ENCODE assay signal across 20 mouse cellular contexts in the genomic region with DNA sequence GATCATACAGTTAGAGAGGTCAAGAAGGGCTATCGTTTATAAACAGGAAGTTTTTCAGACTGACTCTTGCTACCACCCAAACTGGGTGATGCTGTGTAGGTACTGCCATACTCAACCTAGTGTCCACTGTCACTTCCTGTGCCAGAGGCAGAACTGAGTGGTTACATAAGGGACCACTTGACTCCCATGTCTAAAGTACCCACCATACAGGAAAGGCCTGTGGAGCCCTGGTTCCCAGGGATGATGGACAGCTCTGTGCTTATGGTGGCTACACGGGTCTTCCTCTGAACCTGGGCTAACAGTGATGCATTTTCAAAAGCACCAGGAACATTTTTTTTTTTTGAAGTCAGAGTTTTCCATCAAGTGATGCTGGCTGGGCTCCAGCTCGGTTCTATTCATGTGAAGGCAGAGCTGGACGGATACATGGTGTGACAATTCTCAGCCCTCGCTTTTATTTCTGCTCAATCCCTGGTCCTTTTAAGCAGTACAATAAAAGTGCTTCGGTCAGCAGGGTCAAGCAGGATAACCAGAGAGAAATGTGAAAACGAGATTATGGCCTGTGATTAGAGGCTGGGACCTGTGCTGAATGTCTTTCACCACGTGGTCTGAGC.
DNase-seq lines count a peak whose midpoint lies in the region; ATAC-seq and TF ChIP-seq lines count a peak whose summit lies in the region.
"Had no signal": no experiment of that assay in that cellular context is flagged by ENCODE, and none has a peak within 500 bp of the region (broad histone marks: within the 10 kb centered on the region; RNA-seq: fewer than 3 reads in every experiment).

No protein-coding gene starts in this region.

- H3K9ac ChIP-seq in forebrain, postnatal 0 days: no peak overlapping the region
- H3K9ac ChIP-seq in forebrain, embryonic 11.5 days (ENCODE audit: low read length): no peak overlapping the region
- H3K9ac ChIP-seq in midbrain, embryonic 11.5 days (ENCODE audit: low read length): no peak overlapping the region
- no peak overlapping the region for H3K9ac ChIP-seq in midbrain, embryonic 16.5 days (ENCODE audit: low read depth, low read length)
- H3K9ac ChIP-seq: forebrain, embryonic 12.5 days; hindbrain, embryonic 12.5 days; intestine, embryonic 15.5 days had no signal

- H3K9me3 ChIP-seq in forebrain, postnatal 0 days (ENCODE audit: low read length): no peaks in the 10 kb centered on the region
- no peaks in the 10 kb centered on the region for H3K9me3 ChIP-seq in forebrain, embryonic 11.5 days (ENCODE audit: control insufficient read depth, low read length)
- H3K9me3 ChIP-seq in midbrain, embryonic 11.5 days (ENCODE audit: control insufficient read depth, low read length): no peaks in the 10 kb centered on the region
- H3K9me3 ChIP-seq in midbrain, embryonic 10.5 days (replicated peaks): no peaks in the 10 kb centered on the region
- no peaks in the 10 kb centered on the region for H3K9me3 ChIP-seq in midbrain, embryonic 16.5 days (replicated peaks; ENCODE audit: control insufficient read depth, low read length, poor library complexity, severe bottlenecking)
- H3K9me3 ChIP-seq: forebrain, embryonic 12.5 days; hindbrain, embryonic 12.5 days; intestine, embryonic 15.5 days had no signal

- no peak for TF ChIP-seq CTCF in forebrain, postnatal 0 days (IDR thresholded peaks at IDR 0.05; ENCODE audit: low read depth)
- no peak for TF ChIP-seq CTCF in brain, embryonic 14.5 days (IDR thresholded peaks at IDR 0.05; ENCODE audit: borderline replicate concordance, extremely low read depth, insufficient read depth, insufficient read length)

- no peaks in the 10 kb centered on the region for H3K4me1 ChIP-seq in forebrain, postnatal 0 days (ENCODE audit: insufficient read depth)
- no peaks in the 10 kb centered on the region for H3K4me1 ChIP-seq in forebrain, embryonic 11.5 days (replicated peaks; ENCODE audit: control insufficient read depth, insufficient read depth, low read length)
- H3K4me1 ChIP-seq in midbrain, embryonic 11.5 days (ENCODE audit: control insufficient read depth, insufficient read depth, low read length): no peaks in the 10 kb centered on the region
- 0 out of 2 replicates have a peak, but pooled peaks cover 6% of the 10 kb centered on the region for H3K4me1 ChIP-seq in midbrain, embryonic 10.5 days
- H3K4me1 ChIP-seq in midbrain, embryonic 16.5 days (ENCODE audit: control insufficient read depth, insufficient read depth, low read length): no peaks in the 10 kb centered on the region
- H3K4me1 ChIP-seq: forebrain, embryonic 12.5 days; hindbrain, embryonic 12.5 days; intestine, embryonic 15.5 days had no signal

- TF ChIP-seq POLR2A in brain, embryonic 14.5 days (IDR thresholded peaks at IDR 0.05; ENCODE audit: borderline replicate concordance, extremely low read depth, insufficient read depth, insufficient read length, poor library complexity, severe bottlenecking): no peak

- H3K27ac ChIP-seq in forebrain, postnatal 0 days (ENCODE audit: low read depth, low read length): no peak overlapping the region
- H3K27ac ChIP-seq in forebrain, embryonic 11.5 days (ENCODE audit: low read depth, low read length): no peak overlapping the region
- no peak overlapping the region for H3K27ac ChIP-seq in midbrain, embryonic 11.5 days (ENCODE audit: low read depth, low read length)
- H3K27ac ChIP-seq in midbrain, embryonic 10.5 days (replicated peaks): no peak overlapping the region
- H3K27ac ChIP-seq in midbrain, embryonic 16.5 days (ENCODE audit: low read length): no peak overlapping the region
- H3K27ac ChIP-seq: forebrain, embryonic 12.5 days; gastrocnemius, adult 2 months; hindbrain, embryonic 12.5 days; intestine, embryonic 15.5 days had no signal

- no peaks in the 10 kb centered on the region for H3K36me3 ChIP-seq in forebrain, postnatal 0 days (ENCODE audit: insufficient read depth)
- no peaks in the 10 kb centered on the region for H3K36me3 ChIP-seq in forebrain, embryonic 11.5 days (ENCODE audit: control insufficient read depth, insufficient read depth, low read length)
- H3K36me3 ChIP-seq in midbrain, embryonic 11.5 days (ENCODE audit: control insufficient read depth, insufficient read depth, low read length): no peaks in the 10 kb centered on the region
- no peaks in the 10 kb centered on the region for H3K36me3 ChIP-seq in midbrain, embryonic 10.5 days
- H3K36me3 ChIP-seq in midbrain, embryonic 16.5 days (ENCODE audit: control insufficient read depth, insufficient read depth, low read length): no peaks in the 10 kb centered on the region
- H3K36me3 ChIP-seq: forebrain, embryonic 12.5 days; hindbrain, embryonic 12.5 days; intestine, embryonic 15.5 days had no signal

- no peak overlapping the region for H3K4me3 ChIP-seq in forebrain, postnatal 0 days (ENCODE audit: low read depth, low read length)
- no peak overlapping the region for H3K4me3 ChIP-seq in forebrain, embryonic 11.5 days (ENCODE audit: low read depth, low read length)
- H3K4me3 ChIP-seq in midbrain, embryonic 11.5 days (ENCODE audit: low read depth, low read length): no peak overlapping the region
- no peak overlapping the region for H3K4me3 ChIP-seq in midbrain, embryonic 10.5 days
- no peak overlapping the region for H3K4me3 ChIP-seq in midbrain, embryonic 16.5 days (ENCODE audit: low read depth, low read length)
- H3K4me3 ChIP-seq: forebrain, embryonic 12.5 days; gastrocnemius, adult 2 months; hindbrain, embryonic 12.5 days; intestine, embryonic 15.5 days had no signal

- no peaks in the 10 kb centered on the region for H3K27me3 ChIP-seq in forebrain, postnatal 0 days (ENCODE audit: insufficient read depth, low read length)
- no peaks in the 10 kb centered on the region for H3K27me3 ChIP-seq in forebrain, embryonic 11.5 days (ENCODE audit: control insufficient read depth, insufficient read depth, low read length)
- H3K27me3 ChIP-seq in midbrain, embryonic 11.5 days (ENCODE audit: control insufficient read depth, insufficient read depth, low read length): no peaks in the 10 kb centered on the region
- no peaks in the 10 kb centered on the region for H3K27me3 ChIP-seq in midbrain, embryonic 10.5 days (ENCODE audit: low read depth, poor library complexity, severe bottlenecking)
- H3K27me3 ChIP-seq in midbrain, embryonic 16.5 days (ENCODE audit: control insufficient read depth, insufficient read depth, low read depth, low read length): no peaks in the 10 kb centered on the region
- H3K27me3 ChIP-seq: forebrain, embryonic 12.5 days; hindbrain, embryonic 12.5 days; intestine, embryonic 15.5 days had no signal

- no peak for DNase-seq in forebrain, postnatal 0 days
- no peak for DNase-seq in forebrain, embryonic 11.5 days (ENCODE audit: low spot score)
- DNase-seq in midbrain, embryonic 11.5 days (ENCODE audit: low spot score, missing footprints): peak; percentile 75
- DNase-seq in midbrain, embryonic 10.5 days (ENCODE audit: low spot score): no peak
- DNase-seq in brain, embryonic 14.5 days (ENCODE audit: low read depth): peak; percentile 57
- DNase-seq: adrenal gland, adult 2 months; adrenal gland, postnatal 14 days; cerebellum, adult 11-12 months; cerebellum, adult 8-10 months; cerebellum, postnatal 36 days; gastrocnemius, adult 2 months; gastrocnemius, postnatal 14 days; heart, adult 11 months; kidney, adult 11 months had no signal

- no peak overlapping the region for H3K4me2 ChIP-seq in forebrain, postnatal 0 days (ENCODE audit: low read depth)
- no peak overlapping the region for H3K4me2 ChIP-seq in forebrain, embryonic 11.5 days (ENCODE audit: low read depth, low read length, severe bottlenecking)
- no peak overlapping the region for H3K4me2 ChIP-seq in midbrain, embryonic 11.5 days
- no peak overlapping the region for H3K4me2 ChIP-seq in midbrain, embryonic 16.5 days (ENCODE audit: low read length)
- H3K4me2 ChIP-seq: forebrain, embryonic 12.5 days; heart, embryonic 11.5 days; hindbrain, embryonic 12.5 days; intestine, embryonic 15.5 days had no signal

- WGBS in forebrain, postnatal 0 days: 32% methylated on average over 8 of the region's 8 CpGs
- WGBS in forebrain, embryonic 11.5 days: 48% methylated on average over 8 of the region's 8 CpGs
- 59% methylated on average over 8 of the region's 8 CpGs for WGBS in midbrain, embryonic 11.5 days
- WGBS in midbrain, embryonic 10.5 days: 63% methylated on average over 8 of the region's 8 CpGs
- 36% methylated on average over 8 of the region's 8 CpGs for WGBS in midbrain, embryonic 16.5 days

- peak; percentile 29; the same call in 1 of the 2 replicates for ATAC-seq in forebrain, postnatal 0 days
- ATAC-seq in forebrain, embryonic 11.5 days (replicated peaks; ENCODE audit: low FRiP score): no peak
- ATAC-seq in midbrain, embryonic 11.5 days (ENCODE audit: low FRiP score): no peak
- peak; percentile 58; the same call in 1 of the 2 replicates for ATAC-seq in midbrain, embryonic 16.5 days
- ATAC-seq: CD4-positive, CD25-positive, alpha-beta regulatory T cell, adult 4 months; intestine, embryonic 15.5 days had no signal

Comparison
In these comparisons a context has a peak if more than half of its experiments do, and no peak if none do; other contexts are left out.
1. ATAC-seq: peak in forebrain, postnatal 0 days (single experiment) and midbrain, embryonic 16.5 days (single experiment); none in forebrain, embryonic 11.5 days (single experiment) and midbrain, embryonic 11.5 days (single experiment).
2. DNase-seq: peak in midbrain, embryonic 11.5 days (single experiment) and brain, embryonic 14.5 days (single experiment); none in forebrain, postnatal 0 days (single experiment), forebrain, embryonic 11.5 days (single experiment) and midbrain, embryonic 10.5 days (single experiment).